Mouse (Mus musculus) heart, embryonic 13.5 days (tissue): Measurements from ENCODE around the gene Olfr1360. TPM values are rescaled to one million over a fixed set of nuclear protein-coding genes. Genes with fewer than 3 reads are reported as not detected.
A peak's percentile ranks its signal among the peaks of the same experiment; 100 is the strongest.
"Not testable (repeated sequence)": the region's sequence is repeated elsewhere in the genome, so short reads cannot be mapped to it uniquely, and the experiment has no call there.

ENCODE experiments used
- ATAC-seq: fragments of 200-750 bp; cut with Nextera tagmentation; 2 replicates; pipeline ENCODE4 v1.8.0; 2017; ENCODE audit warnings: moderate TSS enrichment; ENCODE audit not compliant: insufficient number of reproducible peaks, low FRiP score, low TSS enrichment; ENCODE audit errors: extremely low read depth
- H3K27ac ChIP-seq: fragments of 300-500 bp; sonication (generic); replicated peaks from 2 replicates; pipeline ENCODE4 v1.5.1; 2015; ENCODE audit warnings: moderate library complexity, mild to moderate bottlenecking, inconsistent platforms
- H3K27me3 ChIP-seq: fragments of 300-500 bp; sonication (generic); replicated peaks from 2 replicates; pipeline ENCODE4 v1.6.1; 2015; ENCODE audit warnings: mild to moderate bottlenecking, inconsistent platforms
- H3K36me3 ChIP-seq: fragments of 300-500 bp; sonication (generic); 2 replicates; pipeline ENCODE4 v1.6.1; 2015; ENCODE audit warnings: mild to moderate bottlenecking, inconsistent platforms
- H3K4me1 ChIP-seq: fragments of 300-500 bp; sonication (generic); 2 replicates; pipeline ENCODE4 v1.6.1; 2015; ENCODE audit warnings: inconsistent platforms
- H3K4me2 ChIP-seq: fragments of 300-500 bp; sonication (generic); 2 replicates; pipeline ENCODE4 v1.6.1; 2015; ENCODE audit warnings: inconsistent platforms, mild to moderate bottlenecking, moderate library complexity
- H3K4me3 ChIP-seq: fragments of 300-500 bp; sonication (generic); 2 replicates; pipeline ENCODE4 v1.5.1; 2015; ENCODE audit warnings: moderate library complexity, mild to moderate bottlenecking, inconsistent platforms
- H3K9ac ChIP-seq: fragments of 300-500 bp; sonication (generic); 2 replicates; pipeline ENCODE4 v1.6.1; 2015; ENCODE audit warnings: inconsistent platforms, mild to moderate bottlenecking, moderate library complexity
- H3K9me3 ChIP-seq: fragments of 300-500 bp; sonication (generic); 2 replicates; pipeline ENCODE4 v1.6.1; 2016; ENCODE audit warnings: inconsistent platforms
- WGBS: fragments of 180-500 bp; shearing (Covaris S2); methylation state at CpG from one replicate; pipeline ENCODE4 v1.1.7; 2015; ENCODE audit warnings: mixed read lengths; 5-methylcytosine and 5-hydroxymethylcytosine counted together
- polyA plus RNA-seq: library from polyadenylated mRNA; unstranded; fragments of >200 nt; fragmentation: Nextera tagmentation; extraction: Ambion mirVana; gene quantifications from 2 replicates; pipeline ENCODE4 v1.2.1, GENCODE M21; 2015

Olfr1360 gene
- not detected in 2 replicates for polyA plus RNA-seq

DNA sequence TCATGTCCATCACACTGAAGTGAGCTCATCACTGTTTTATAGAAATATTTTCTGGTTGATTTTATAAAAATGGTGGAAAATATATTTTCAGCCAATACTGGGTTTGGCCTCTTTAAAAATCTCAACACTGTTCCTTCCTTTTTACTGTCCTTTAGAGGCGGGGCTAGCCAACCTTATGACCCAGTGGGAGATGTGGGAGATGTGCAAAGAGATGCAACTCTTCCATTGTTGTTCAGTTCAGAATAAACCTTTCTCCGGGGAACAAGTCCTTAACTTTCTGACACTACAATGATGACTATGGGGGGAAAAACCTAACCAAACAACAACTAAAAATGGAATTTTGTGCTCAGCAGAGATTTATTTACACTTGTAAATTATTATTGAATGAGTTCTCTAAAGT lies at the start of gene Olfr1360:
TSS of gene Olfr1360 (minus strand) at position 101 of the 400 bp plus-strand sequence.
- 69% methylated on average over 2 of the region's 2 CpGs for WGBS
- no peak for ATAC-seq
- H3K9me3 ChIP-seq: no peaks in the 10 kb centered on the region

DNA sequence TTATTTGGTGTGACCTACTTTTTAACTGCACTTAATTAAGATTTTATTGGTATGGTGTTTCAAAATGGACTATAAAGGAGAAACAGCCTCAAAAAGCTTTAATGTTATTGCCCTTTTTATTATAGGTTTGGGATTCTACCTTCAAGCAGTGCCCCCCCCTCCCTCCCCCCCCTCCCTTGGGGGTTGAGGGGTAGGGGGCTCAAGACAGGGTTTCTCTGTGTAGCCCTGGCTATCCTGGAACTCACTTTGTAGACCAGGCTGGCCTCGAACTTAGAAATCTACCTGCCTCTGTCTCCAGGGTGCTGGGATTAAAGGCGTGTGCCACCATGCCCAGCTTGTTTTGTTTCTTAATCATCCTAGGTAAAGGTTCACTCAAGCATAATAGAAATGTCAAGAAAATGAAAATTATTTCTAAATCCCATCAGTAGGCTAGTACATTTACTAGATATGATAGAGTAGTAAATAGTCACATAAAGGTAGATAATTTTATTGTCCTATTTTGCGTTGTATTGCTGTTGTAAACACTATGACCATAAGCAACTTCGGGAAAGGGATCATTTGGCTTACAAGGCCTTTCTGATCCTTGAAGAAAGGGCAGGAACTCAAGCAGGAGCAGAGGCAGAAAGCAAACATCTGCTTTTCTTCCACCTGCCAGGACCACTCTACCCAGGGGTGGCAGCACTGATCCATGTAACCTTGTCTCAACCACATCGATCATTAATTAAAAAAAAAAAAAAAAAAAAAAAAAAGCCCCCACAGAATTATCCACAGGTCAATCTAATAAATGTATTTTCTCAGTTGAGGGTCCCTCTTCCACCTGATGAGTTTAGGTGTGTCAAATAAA lies 46.0 kb upstream of the Olfr1360 start:
- 35% methylated on average over 5 of the region's 5 CpGs for WGBS
- Histone ChIP-seq H3K4me1 (peaks cover 29% of the 10 kb centered on the region), H3K9ac (peak overlapping the region; percentile 77; the same call in 1 of the 2 replicates), H3K4me3 (no peak overlapping the region), H3K36me3 (no peaks in the 10 kb centered on the region), H3K4me2 (peak overlapping the region; percentile 70), H3K9me3 (no peaks in the 10 kb centered on the region), H3K27me3 (no peaks in the 10 kb centered on the region), H3K27ac (peak overlapping the region; percentile 84)
- no peak for ATAC-seq

More for the DNA sequence above, at the start of gene Olfr1360:
- H3K4me3 ChIP-seq: no peak within 1 kb of the TSS
- H3K4me1 ChIP-seq: no peaks in the 10 kb centered on the region
- no peaks in the 10 kb centered on the region for H3K27me3 ChIP-seq
- no peak within 1 kb of the TSS for H3K9ac ChIP-seq
- H3K36me3 ChIP-seq: no peaks in the 10 kb centered on the region
- no peak within 1 kb of the TSS for H3K4me2 ChIP-seq
- H3K27ac ChIP-seq: no peak within 1 kb of the TSS

DNA sequence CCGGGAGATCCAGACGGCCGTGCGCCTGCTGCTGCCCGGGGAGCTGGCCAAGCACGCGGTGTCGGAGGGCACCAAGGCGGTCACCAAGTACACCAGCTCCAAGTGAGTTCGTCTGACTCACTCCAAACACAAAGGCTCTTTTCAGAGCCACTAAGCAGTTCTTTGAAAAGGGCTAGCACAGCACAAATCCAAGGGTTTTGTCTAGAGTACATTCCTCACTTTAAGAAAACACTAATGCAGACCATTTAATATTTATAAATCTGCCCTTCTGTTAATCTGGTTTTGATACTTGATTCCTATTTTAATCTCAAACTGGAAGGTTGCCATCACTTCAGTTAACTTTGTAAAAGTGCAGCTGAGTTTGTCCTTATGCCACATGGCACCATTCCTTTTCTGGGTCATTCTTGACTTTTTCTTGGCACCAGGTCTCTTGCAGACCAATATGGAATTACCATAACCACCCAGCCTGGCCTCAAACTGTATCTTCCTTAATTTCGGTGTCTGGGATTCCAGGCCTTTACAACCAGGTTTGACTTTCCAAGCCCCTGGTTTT lies 45.2 kb upstream of the Olfr1360 start:
- peak overlapping the region; percentile 70 for H3K4me2 ChIP-seq
- peak overlapping the region; percentile 84 for H3K27ac ChIP-seq
- no peak for ATAC-seq
- 4% methylated on average over 11 of the region's 11 CpGs for WGBS
- H3K9me3 ChIP-seq: no peaks in the 10 kb centered on the region
- H3K4me1 ChIP-seq: peaks cover 32% of the 10 kb centered on the region
- peak overlapping the region; percentile 50 for H3K4me3 ChIP-seq
- H3K36me3 ChIP-seq: no peaks in the 10 kb centered on the region
- H3K27me3 ChIP-seq: no peaks in the 10 kb centered on the region
- H3K9ac ChIP-seq: peak overlapping the region; percentile 77

DNA sequence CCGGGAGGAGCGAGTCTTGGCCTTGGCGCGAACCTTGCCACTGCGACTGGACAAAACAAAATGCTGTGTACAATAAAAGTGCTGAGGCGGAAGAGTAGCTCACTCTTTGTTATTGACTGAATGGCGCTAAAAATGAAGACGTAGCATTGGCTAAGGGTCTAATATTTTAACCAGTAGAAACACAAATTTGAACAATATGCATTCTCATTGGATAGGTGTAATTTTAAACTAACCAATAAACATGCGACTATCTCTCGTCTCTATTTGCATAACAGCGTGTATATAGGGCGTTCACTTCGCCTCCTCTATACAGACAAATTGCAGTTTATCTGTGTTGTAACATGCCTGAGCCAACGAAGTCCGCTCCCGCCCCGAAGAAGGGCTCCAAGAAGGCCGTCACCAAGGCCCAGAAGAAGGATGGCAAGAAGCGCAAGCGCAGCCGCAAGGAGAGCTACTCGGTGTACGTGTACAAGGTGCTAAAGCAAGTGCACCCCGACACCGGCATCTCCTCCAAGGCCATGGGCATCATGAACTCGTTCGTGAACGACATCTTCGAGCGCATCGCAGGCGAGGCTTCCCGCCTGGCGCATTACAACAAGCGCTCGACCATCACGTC lies 44.7 kb upstream of the Olfr1360 start, which contains the start of gene Hist1h2bm:
TSS of gene Hist1h2bm (plus strand) at position 288 of the 616 bp plus-strand sequence.
- H3K4me1 ChIP-seq: peaks cover 35% of the 10 kb centered on the region

DNA sequence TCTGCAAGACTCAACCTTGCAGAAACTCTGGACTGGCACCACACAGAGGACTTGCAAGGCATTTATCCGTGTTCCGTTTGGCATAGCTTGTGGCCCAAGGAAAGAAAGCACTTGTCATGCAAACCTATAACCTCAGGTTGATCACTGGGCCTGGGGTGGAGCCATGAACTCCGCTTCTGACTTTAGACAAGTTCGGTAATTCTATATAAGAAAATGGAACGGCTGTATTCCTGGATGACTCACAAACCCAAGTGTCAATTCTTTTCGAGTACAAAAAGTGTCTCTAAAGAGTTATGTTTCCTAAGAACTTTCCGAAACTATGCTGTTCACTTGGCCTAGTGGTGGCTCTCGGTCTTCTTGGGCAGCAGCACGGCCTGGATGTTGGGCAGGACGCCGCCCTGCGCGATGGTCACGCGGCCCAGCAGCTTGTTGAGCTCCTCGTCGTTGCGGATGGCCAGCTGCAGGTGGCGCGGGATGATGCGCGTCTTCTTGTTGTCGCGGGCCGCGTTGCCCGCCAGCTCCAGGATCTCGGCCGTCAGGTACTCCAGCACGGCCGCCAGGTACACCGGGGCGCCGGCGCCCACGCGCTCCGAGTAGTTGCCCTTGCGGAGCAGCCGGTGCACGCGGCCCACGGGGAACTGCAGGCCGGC lies 44.0 kb upstream of the Olfr1360 start:
- Histone ChIP-seq H3K4me3 (peak overlapping the region; percentile 50), H3K4me1 (peaks cover 37% of the 10 kb centered on the region), H3K9ac (peak overlapping the region; percentile 82), H3K4me2 (peak overlapping the region; percentile 70), H3K27ac (peak overlapping the region; percentile 87)
- not testable (repeated sequence) for H3K36me3 ChIP-seq, ATAC-seq, H3K9me3 ChIP-seq, H3K27me3 ChIP-seq
- 3% methylated on average over 24 of the region's 44 CpGs for WGBS

More for the DNA sequence above, 44.7 kb upstream of the Olfr1360 start, which contains the start of gene Hist1h2bm:
- Histone ChIP-seq H3K9ac (peak within 1 kb of the TSS; percentile 82), H3K4me3 (peak within 1 kb of the TSS; percentile 50), H3K4me2 (peak within 1 kb of the TSS; percentile 70), H3K27ac (peak within 1 kb of the TSS; percentile 87)
- H3K36me3 ChIP-seq, H3K27me3 ChIP-seq, H3K9me3 ChIP-seq: not testable (repeated sequence)
- ATAC-seq: peak; percentile 82
- 1% methylated on average over 37 of the region's 37 CpGs for WGBS

DNA sequence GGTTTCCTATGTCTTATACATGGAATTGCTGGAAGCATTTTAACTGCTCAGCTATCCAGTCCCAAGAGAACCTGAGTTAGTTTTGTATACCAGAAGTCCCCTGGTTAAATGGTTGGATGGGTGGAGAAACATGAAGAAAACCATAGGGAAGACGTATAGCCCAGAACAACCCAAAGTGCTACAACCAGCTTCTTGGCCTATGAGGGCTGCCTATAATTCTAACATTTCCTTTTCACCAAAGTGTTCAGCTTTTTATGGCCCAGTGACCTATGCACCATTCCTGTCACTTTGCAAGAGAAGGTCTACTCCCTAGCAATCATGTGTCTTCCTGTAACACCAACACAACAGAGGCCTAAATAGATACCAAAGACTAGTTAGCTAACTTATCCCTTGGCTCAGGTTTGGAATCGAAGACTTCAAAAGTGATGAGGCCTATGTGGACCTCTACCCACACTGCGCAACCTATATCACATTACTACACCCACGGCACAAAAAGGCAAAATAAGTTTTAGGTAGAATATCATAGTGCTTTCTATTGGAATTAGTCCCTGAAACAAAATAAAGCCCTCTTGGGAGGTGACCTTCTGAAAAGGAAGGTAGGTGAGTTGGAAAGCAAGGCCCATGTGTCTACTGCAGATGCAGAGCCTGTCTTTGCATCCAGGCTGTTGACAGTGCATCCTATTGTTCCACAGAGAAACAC lies 41.3 kb upstream of the Olfr1360 start:
- Histone ChIP-seq H3K4me3 (peak overlapping the region; percentile 55), H3K4me1 (peaks cover 48% of the 10 kb centered on the region), H3K27me3 (no peaks in the 10 kb centered on the region), H3K36me3 (no peaks in the 10 kb centered on the region), H3K27ac (peak overlapping the region; percentile 73), H3K9me3 (no peaks in the 10 kb centered on the region), H3K9ac (peak overlapping the region; percentile 87), H3K4me2 (peak overlapping the region; percentile 72)
- ATAC-seq: no peak
- WGBS: 65% methylated on average over 4 of the region's 4 CpGs

DNA sequence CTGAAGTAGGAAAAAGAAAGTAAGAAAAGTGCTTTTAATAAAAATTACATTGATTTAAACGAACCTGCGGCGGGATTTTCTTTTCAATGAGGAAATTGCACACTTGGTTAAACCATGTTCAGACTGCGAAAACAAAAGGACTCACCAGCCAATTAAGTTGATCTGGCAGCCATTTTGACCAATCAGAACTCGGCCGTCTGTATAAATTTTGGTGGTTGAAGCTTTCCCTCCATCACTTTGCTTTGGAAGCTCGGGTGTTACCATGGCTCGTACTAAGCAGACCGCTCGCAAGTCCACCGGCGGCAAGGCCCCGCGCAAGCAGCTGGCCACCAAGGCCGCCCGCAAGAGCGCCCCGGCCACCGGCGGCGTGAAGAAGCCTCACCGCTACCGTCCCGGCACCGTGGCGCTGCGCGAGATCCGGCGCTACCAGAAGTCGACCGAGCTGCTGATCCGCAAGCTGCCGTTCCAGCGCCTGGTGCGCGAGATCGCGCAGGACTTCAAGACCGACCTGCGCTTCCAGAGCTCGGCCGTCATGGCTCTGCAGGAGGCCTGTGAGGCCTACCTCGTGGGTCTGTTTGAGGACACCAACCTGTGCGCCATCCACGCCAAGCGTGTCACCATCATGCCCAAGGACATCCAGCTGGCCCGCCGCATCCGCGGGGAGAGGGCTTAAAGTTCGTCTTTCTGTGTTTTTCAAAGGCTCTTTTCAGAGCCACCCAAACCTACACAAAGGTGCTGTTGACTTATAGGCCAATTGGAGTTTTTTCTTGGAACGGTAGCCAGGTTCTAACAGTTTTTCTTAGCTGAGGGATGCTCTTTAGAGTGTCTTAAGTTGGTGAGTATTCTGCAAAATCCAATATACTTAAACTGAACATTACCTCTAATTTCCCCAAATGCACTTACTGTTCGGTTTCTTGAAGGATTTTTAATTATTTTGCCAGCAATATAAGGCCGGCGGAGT lies 40.5 kb upstream of the Olfr1360 start, which contains the start of gene Hist1h3h:
TSS of gene Hist1h3h (plus strand) at position 263 of the 961 bp plus-strand sequence.
- 2% methylated on average over 23 of the region's 56 CpGs for WGBS
- peak within 1 kb of the TSS; percentile 55 for H3K4me3 ChIP-seq

DNA sequence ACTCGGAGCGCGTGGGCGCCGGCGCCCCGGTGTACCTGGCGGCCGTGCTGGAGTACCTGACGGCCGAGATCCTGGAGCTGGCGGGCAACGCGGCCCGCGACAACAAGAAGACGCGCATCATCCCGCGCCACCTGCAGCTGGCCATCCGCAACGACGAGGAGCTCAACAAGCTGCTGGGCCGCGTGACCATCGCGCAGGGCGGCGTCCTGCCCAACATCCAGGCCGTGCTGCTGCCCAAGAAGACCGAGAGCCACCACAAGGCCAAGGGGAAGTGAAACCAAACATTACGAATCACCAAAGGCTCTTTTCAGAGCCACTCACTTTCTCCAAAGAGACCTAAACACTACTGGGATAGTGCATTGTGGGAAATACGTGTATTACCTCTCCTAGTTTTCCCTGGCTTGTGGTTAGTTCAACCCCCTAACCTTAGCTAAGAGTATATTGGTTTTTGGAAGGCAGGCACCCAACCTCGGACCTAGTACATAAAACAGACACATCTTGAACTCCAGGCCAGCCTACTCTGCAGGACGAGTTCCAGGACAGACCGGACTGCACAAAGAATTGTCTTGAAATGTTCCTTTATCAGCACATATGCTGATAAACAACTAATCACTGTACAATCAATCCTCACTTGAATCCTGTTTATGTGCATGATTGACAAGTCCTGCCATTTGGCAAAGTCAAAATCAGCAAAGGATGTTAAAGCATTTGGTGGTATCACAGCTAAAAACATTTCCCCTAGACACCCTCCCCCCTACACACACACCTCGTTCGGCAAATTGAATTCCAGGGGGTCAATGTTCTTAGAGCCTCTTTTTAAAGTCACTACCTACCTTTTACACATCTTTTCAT lies 39.6 kb upstream of the Olfr1360 start:
- Histone ChIP-seq H3K4me1 (peaks cover 37% of the 10 kb centered on the region), H3K4me3 (peak overlapping the region; percentile 55), H3K27ac (peak overlapping the region; percentile 91), H3K4me2 (peak overlapping the region; percentile 72), H3K9ac (peak overlapping the region; percentile 89)
- 1% methylated on average over 13 of the region's 38 CpGs for WGBS
- H3K36me3 ChIP-seq, H3K27me3 ChIP-seq, ATAC-seq, H3K9me3 ChIP-seq: not testable (repeated sequence)

More for the DNA sequence above, 40.5 kb upstream of the Olfr1360 start, which contains the start of gene Hist1h3h:
- peak within 1 kb of the TSS; percentile 72 for H3K4me2 ChIP-seq
- peak within 1 kb of the TSS; percentile 89 for H3K9ac ChIP-seq
- H3K36me3 ChIP-seq, H3K27me3 ChIP-seq, H3K9me3 ChIP-seq: not testable (repeated sequence)
- peaks cover 44% of the 10 kb centered on the region for H3K4me1 ChIP-seq
- H3K27ac ChIP-seq: peak within 1 kb of the TSS; percentile 91
- ATAC-seq: 0 out of 2 replicates have a peak, but pooled peaks have one; percentile 33

DNA sequence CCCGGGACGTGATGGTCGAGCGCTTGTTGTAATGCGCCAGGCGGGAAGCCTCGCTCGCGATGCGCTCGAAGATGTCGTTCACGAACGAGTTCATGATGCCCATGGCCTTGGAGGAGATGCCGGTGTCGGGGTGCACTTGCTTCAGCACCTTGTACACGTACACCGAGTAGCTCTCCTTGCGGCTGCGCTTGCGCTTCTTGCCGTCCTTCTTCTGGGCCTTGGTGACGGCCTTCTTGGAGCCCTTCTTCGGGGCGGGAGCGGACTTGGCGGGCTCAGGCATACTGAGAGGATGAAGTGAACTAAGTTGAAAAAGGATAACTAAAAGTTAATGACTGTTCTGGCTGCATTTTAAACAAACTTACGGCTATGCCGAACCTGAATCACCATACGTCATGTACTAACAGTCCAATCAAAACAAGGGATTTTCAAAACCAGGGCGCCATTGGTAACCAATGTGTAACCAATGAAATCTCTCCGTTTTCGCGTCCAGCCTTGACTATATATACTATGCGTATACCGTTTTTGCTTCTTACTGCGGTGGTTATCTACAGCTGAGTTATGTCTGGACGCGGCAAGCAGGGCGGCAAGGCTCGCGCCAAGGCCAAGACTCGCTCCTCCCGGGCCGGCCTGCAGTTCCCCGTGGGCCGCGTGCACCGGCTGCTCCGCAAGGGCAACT lies 38.8 kb upstream of the Olfr1360 start, which contains the start of the genes Hist1h2bl and Hist1h2ai:
TSS of gene Hist1h2bl (minus strand) at position 280 of the 676 bp plus-strand sequence.
TSS of gene Hist1h2ai (plus strand) at position 559 of the 676 bp plus-strand sequence.
- not testable (repeated sequence) for H3K9me3 ChIP-seq, H3K36me3 ChIP-seq, H3K27me3 ChIP-seq
- Histone ChIP-seq H3K4me2 (peak within 1 kb of the TSS; percentile 72), H3K4me1 (peaks cover 40% of the 10 kb centered on the region), H3K27ac (peak within 1 kb of the TSS; percentile 91), H3K4me3 (peak within 1 kb of the TSS; percentile 55), H3K9ac (peak within 1 kb of the TSS; percentile 89)
- peak; percentile 90 for ATAC-seq
- under 1% methylated on average over 30 of the region's 50 CpGs for WGBS
